Mouse (Mus musculus): ENCODE results near the gene Timm29.

Gene Timm29

DNA sequence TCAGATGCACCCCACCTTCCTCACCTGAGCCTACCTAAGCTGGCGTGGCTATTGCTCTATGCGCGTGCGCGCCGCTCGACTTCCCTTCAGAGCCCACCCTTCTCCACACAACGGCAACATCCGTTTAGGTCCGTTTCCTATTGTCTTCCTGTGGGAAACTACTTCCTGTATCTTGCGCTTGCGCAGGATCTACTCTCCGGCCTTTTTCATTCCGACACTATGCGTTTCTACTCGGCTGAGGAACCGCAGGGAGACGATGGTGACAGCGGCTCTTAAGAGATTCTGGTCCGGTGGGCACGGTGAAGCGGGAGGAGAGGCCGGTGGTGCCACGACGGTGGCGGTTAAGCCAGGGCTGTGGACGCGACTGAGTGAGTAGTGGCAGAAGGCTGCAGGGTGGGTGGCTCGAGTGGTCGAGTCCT, at the start of gene Timm29, which contains the start of gene Yipf2:
Timm29 (plus strand) TSS at position 20 of the 419 bp plus-strand sequence.
Yipf2 (minus strand) TSS at position 126 of the 419 bp plus-strand sequence.
- DNase-seq (ENCODE audit: low spot score): peak; percentile 95

DNA sequence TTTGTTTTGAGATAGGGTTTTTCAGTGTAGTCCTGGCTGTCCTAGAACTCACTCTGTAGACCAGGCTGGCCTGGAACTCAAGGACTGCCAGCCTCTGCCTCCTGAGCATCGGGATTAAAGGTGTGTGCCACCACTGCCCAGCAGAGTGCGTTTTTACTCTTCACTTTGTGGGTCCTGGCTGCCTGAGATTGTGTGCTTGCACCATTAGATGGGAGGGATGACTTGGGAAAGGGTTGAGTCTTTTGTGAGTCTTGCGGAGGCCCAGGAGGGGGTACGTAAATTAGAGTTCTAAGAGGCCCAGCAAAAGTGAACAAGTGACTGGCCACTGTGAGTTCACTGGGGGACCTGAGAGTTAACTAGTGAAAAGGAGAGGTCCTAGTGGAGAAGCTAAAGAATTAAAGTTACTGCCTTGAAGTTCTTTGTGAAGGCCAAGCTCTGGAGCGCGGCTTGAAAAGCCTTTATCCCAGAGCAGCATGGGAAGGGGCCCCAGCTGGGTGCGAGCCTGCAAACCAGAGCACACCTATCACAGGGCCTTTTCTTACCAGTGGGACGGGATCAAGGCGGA, 47.1 kb upstream of the Timm29 start:
- no peak for DNase-seq (ENCODE audit: low spot score)

DNA sequence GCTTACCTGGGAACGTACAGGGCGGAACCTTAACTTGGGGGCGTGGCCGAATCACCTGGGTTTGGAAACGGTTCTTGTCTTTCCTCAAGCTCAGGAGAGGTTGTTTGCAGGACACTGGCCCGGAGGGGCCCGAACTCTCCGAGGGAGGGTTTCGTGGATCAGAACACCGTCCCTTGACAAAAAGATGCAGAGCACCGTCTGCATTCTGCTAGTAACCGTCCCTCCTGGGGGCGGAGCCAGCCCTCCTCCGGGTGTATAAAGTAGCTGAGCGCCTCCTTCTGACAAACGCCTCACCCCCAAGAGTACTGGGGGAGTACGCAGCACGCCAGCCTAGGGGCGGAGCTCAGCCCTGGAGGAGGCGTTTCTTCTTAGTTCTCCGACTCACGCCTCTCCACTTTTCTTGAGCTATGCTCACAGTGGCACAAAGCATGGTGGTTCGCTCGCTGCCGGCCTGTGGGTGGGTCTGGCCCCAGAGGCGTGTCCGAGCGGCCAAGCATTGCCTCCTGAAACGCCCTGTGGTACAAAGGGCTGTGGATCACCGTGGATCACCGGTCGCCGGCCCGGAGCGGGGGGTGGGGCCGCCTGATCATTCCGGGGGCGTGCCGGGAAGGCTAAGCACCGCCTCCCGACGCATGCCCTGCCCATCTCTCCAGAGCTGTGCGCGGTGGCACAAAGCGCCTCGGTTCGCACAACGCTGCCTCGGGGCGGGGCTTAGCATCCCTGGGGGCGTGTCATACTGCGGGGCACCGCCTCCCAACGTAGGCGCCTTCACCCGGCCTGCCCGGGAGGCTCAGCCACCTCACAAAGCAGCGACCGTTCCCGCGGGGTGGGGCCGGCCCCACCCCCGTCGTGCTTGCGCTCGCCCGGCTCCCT, 46.4 kb upstream of the Timm29 start:
- DNase-seq (ENCODE audit: low spot score): peak; percentile 99

DNA sequence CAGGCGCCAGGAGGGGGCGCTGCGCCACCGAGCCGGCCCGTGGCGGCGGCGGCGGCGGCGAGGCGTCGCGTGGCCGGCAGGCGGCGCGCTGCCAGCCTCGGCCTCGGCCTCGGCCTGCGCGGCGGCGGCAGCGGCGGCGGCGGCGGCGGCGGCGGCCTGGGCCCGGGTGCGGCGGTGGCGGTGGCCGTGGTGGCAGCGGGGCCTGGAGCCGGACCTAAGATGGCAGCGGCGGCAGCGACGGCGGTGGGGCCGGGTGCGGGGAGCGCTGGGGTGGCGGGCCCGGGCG, 45.8 kb upstream of the Timm29 start, which contains the start of gene Carm1:
Carm1 (plus strand) TSS at position 106 of the 286 bp plus-strand sequence.
- DNase-seq (ENCODE audit: low spot score): no peak

DNA sequence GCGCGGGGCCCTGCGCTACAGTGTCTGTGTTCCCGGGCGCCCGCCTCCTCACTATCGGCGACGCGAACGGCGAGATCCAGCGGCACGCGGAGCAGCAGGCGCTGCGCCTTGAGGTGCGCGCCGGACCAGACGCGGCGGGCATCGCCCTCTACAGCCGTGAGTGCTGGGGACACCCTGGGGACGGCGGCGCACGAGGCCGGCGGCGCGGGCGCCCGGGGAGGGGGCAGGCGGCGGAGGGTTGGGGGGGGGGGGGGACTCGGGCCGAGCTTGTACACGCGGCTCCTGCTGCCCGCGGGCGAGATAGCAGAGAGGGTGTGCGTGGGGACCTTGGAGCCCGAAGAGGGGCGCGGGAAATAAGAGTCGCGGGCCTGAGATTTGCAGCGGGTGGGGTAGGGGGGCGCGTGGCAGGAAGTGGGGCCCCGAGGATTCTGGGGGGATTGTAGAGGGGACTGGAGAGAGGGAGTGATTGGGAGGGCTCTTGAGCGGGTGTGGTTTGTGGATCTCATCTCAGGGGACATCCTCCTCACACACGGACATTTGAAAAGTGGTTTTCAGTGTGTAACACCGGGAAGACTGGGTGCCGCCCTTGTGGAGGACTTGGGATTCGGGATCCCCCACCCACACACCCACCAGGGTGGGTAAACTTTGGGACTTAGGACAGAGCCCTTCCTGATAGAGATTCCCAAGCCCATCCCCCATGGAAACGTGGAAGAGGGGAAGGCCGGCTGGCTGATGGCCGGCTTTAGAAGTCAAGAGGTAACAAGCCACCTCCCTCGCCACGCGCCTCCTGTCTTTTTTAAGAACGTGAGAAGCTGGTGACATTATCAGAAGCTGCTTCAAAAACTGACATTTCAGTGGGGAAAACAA, 45.2 kb upstream of the Timm29 start:
- DNase-seq (ENCODE audit: low spot score): peak; percentile 73

DNA sequence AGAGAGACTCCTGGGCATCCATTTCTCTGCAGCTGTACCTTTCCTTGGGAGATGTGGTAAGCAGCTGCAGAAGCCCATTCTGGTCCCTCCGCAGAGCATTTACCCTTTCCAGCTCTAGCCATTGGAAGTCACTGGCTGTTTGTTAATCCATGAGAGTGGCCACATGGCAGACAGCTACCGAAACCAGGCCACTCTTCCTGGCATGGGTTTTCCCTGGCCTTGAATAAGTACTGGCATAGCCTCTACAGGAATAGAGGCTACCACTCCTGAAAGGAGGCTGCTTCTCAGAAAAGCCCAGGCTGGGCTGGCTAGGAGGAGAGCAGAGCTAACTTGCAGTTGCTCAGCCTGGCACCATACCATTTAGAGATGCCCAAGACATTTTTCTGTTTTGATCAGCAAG, 41.5 kb upstream of the Timm29 start:
- DNase-seq (ENCODE audit: low spot score): no peak

DNA sequence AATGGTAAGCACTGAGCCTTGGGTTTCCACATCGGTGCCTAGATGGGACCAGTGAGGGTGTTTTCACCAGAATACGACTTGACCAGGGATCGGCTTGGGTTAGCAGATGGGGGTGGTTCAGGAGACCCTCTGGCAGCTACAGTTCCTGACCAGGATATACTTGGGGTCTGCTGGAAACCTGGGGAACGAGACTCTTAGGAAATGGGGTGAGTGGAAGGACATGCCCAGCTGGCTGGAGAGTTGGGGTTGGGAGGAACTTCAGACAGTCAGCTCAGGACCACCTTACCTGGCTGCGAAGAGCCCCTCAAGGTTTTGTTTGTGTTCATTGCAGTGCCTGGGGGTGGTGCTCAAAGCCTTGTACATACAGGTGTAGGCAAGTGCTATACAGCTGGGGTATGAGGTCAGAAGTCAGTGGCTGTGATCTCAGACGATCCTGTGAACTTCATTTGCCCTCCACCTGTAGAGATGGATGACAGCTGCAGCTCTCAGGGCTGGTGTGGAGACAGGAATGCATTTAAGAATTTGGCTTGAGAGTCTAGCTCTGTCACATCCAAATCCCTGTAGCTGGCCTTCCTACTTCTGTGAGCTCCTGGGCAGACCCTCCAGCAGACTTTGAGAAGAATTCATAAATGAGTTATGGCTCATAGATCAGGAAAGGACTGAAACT, 38.8 kb upstream of the Timm29 start:
- DNase-seq (ENCODE audit: low spot score): no peak

DNA sequence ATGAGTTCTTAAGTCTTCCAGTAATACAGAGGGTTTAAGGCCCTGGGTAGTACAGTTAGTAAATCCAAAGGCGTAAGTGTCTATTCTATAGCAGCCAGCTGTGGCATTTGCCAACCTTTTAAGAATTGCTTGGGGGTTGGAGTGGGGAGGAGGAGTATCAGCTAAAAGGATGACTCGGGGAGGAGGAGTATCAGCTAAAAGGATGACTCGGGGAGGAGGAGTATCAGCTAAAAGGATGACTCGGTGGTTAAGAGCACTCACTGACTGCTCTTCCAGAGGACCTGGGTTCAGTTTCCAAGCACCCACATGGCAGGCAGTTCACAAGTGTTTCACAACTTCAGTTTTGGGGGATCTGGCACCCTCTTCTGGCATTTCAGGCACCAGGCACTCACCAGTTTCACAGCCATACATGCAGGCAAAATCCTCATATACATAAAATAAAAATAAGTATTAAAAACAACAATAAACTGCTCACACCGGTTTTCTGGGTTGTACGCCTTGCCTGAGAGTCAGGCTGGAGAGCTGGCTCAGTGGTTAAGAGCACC, 37.3 kb upstream of the Timm29 start:
- DNase-seq (ENCODE audit: low spot score): no peak

DNA sequence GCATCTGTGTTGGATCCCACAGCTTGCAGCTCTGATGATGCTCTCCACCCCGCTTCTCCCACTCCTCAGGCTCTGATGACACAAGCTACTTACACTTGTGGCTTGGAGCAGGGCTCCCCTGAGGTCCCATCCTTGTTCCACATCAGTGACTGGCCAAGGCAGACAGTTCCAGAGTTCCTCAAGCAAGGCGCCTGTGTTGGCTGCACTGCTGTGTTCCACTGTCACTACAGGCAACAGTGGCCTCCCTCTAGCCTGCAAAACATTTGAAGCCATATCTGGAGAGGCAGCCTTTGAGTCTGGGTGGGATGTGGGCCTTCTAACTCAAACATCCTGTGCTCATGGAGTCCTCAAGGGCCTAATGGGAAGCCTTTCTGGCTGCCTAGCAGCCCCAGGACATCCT, 35.5 kb upstream of the Timm29 start:
- DNase-seq (ENCODE audit: low spot score): no peak

DNA sequence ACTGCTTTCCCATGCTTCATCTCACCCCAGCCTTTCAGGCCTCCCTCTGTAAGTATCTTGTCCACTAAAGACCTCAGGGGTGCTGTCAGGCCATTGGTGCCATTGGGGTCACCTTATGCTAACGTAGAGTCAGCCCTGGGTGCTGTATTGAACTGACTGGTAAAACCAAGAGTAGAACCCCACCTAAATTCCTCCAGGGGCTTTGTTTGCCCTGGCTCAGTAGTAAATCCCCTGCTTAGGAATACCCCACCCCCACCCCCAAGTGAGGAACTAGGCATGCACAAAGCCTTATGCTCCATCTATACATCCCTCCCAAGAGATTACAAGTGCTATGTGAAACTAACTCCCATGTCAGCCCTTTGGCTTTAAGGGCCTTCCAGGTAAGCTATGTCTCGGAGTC, 35.0 kb upstream of the Timm29 start:
- no peak for DNase-seq (ENCODE audit: low spot score)

DNA sequence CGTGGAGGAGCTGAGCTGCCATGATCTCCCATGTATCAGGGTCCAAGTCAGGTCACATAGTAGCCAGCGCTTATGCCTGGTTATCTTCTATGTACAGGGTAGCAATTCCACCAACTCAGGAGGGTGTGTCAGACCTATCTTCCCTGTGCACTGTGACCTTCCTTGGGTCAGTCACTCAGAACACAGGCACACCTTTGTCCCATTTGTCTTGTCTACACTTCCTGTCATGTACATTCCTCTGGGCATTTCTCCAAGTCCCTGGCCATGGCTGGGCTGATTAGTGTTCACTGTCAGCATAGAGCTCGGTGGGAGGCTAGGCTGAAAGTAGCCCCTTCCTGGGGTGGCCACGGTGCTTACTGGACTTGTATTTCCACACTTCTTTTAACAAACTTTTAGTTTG, 34.2 kb upstream of the Timm29 start:
- peak; percentile 48 for DNase-seq (ENCODE audit: low spot score)

DNA sequence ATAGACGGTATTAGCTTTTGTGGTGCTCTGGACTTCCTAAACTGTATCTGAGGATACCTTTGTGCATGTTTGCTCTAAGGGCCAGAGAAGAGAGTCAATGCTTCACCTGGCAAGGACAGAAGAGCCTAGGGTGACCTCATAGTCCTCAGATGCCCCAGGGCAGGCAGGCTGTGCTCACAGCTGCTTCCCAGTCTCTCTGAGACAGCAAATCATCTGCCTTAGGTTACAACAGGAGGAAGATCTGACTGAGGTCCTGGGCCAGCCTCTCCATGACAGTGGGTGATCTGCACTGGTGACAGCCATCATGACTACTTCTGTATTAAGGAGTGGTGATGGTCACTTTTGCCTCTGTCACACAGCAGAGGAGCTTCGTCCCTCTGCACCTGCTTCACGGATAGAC, 33.4 kb upstream of the Timm29 start:
- DNase-seq (ENCODE audit: low spot score): no peak

DNA sequence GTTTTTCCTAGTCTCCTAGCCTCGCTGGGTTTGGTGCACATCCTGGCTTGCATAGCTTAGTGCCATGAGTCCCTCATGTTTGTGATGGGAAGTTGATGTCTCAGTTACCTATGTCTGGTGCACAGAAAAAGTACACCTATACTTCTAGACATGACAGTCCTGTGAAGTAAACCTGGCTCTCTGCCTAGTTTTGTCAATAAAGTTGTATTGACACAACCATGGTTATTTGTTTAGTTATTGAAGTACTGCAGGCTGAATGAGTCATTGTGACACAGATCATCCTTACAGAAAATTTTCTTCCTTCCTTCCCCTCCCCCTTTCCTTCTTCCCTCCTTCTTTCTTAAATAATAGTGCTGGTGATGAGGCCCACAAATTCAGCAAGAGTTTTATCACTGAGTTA, 28.1 kb upstream of the Timm29 start:
- no peak for DNase-seq (ENCODE audit: low spot score)

DNA sequence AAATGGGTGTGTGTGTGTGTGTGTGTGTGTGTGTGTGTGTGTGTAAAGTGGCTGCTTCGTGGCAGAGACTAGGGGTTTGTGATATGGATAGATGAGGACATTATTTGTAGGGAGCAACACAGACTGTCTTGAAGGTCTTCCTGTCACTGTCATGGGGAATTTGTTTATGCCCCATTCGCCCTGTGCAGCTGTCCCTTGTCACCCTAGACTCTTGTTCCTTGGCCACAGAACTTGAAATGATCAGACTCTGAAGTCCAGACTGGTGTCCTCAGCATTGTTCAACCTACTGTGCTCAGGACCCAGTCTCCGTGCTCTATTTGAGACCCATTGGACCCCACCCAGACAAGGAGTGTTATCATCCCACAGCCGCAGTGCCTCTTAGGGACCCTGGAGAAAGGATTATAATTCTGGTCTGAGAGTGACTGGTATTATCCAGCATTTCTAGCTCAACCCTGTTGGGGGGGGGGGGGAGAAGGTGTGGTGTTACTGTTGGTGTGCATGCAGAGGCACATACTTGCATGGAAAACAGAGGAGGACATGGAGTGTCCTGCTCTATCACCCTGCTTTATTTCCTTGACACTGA, 27.4 kb upstream of the Timm29 start:
- no peak for DNase-seq (ENCODE audit: low spot score)

DNA sequence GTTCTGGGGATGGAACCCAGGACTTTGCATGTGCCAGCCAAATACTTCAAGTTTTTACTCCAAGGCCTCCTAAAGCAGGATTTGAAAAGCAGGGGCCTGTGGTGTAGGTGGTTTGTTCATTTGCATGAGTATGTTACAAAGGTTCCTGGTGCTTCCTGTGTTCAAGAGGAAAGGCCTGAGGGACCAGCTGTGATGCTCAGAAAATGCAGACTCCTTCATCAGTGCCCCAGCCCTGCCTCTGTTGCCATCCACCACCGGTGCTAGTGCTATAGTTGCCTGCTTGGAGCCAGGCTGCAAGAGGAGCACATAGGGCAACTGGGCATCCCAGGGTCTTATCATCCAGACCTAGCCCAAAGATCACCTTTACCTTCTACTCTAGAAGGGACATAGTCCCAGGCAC, 26.0 kb upstream of the Timm29 start:
- no peak for DNase-seq (ENCODE audit: low spot score)

DNA sequence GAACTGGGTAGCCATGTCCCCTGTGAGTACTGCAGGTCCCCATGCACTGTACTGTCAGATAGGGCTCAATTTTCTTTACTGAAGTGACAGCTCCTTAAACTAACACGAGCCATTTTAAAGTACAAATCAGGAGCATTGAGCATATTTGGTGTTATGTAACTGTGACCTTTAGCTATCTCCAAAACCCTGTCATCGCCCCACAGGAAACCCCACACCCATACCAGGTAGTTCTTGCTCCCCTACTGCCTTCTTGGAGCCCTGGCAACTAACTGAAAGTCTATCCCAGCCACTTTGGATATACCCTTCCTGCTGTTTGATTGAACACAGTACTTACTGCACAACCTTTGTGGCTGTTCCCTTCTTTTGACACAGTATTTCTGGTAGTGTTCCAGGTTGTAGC, 25.5 kb upstream of the Timm29 start:
- no peak for DNase-seq (ENCODE audit: low spot score)

DNA sequence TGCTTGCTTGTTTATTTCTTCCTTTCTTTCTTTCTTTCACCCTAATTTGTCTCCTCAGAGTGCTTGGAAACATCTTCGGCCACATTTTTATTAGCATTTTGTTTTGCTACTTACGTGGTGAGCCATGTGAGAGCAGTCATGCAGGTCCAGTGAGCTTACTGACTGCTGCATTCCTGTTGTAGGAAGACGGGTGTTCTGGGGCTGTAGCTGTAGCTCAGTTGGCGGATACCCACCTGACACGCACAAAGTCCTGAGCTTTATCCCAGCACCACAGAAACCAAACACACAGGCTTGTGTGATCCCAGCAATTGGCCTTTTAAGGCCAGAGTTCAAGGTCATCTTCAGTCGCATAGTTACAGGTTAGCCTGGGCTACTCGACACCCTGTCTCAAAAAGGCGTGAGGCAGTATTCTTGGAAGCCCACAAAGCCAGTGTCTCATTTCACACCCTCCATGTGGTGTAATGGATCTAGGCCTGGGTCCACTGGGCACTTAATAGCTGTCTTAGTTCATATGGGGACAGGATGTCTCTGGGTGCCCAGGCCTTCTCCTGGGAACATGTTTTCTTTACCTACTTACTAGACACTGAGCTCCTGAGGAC, 23.8 kb upstream of the Timm29 start:
- no peak for DNase-seq (ENCODE audit: low spot score)

DNA sequence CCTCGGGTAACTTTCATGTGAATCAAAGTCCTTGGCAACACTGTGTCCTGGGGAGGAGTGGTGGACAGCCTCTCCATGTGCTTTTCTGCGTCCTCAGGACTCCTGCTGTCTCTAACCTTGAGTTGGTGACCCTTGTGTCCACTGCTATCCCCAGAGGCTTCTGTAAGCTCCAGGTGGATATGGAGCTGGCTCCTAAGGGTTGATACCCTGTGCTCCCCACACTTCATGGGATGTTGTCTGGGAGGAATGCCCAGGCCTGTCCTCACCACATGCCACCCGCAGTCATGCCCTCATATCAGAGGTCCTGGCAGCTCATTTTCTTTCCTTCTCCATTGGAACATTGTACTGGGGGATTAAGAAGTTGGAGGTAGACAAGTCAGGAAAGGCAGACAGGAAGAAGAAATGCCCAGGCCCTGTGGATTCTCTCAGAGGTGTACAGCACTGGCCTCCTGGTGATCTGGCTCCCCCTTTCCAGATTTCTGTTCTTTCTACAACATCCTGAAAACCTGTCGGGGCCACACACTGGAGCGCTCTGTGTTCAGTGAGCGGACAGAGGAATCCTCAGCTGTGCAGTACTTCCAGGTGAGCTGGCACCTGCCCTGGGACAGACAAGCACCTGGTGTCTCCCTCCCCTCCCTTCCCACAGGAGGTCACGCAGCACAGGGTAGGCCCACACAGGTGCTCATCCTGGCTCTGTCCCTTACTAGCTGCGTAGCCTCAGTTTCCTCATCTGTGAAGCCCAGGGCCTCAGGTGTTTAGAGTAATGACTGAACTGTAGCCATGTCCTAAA, 18.3 kb upstream of the Timm29 start:
- DNase-seq (ENCODE audit: low spot score): no peak

DNA sequence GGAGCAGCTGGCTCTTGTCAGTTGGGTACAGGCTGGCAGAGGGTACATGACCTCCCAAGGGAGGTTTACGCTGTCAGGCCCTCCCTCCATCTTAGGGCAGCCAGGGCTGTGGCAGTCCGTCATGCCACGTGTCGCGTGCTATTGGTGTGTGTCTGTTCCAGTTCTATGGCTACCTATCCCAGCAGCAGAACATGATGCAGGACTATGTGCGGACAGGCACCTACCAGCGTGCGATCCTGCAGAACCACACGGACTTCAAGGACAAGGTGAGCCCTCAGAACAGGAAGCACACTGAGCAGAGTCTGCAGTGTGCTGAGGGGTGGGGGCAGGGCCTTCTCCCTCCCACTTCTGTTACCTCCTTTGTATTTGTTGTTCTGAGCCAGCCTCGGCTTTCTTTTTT, 17.3 kb upstream of the Timm29 start:
- no peak for DNase-seq (ENCODE audit: low spot score)

DNA sequence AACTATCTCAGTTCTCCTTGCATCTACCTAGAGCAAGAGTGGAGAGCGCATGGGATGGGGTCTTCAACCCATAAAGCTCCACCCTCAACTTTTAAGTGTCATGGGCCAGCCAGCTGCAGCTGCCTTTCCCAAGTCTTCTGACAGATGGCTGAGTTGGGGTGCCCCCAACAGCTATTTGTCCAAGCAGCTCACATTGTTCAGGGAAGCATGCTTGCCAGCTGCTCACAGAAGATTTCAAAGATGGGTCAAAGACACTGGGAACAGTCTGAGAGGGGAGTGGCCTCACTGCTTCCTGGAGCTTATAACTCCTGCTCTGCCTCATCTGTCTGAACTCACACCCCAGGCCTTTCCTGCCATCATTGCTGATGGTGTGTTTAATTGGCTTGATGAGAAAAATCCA, 16.2 kb upstream of the Timm29 start:
- no peak for DNase-seq (ENCODE audit: low spot score)

Measured in yolk sac, embryonic 10.5 days (tissue).